ENCODE assay signal across 13 mouse cellular contexts in the genomic region with DNA sequence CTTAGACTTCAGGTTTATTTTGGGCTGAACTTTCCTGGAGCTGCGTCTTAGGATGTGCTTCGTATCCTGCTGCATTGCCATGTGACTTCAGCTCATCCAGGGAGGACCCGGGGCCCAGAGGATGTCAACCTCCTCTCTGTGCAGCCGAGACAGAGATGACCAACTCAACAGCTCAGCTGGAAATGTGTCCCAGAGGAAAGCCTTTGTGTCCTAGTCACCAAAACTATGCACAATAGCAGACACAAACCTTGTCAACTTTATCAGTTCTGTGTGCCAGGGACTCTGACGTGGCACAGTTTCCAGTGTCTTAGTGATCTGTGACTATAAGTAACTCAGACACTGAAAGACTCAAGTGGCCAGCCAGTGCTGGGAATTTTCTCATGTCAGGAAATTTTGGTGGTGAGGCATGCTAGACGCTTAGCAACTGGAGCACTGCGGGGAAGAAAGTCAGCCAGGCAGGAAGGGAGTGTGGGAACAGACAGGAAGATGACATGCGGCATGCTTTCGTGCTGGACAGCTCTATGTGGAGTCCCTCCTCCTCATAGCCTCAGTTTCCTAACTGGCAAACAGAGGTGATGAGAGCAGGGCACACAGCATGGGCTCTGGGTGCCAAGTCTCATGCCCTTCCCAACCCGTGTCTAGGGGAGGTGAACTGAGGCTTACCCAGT.
A peak's percentile ranks its signal among the peaks of the same experiment; 100 is the strongest.
DNase-seq lines count a peak whose midpoint lies in the region; ATAC-seq and TF ChIP-seq lines count a peak whose summit lies in the region.
"Had no signal": no experiment of that assay in that cellular context is flagged by ENCODE, and none has a peak within 500 bp of the region (broad histone marks: within the 10 kb centered on the region; RNA-seq: fewer than 3 reads in every experiment).

No protein-coding gene starts in this region.

- no peaks in the 10 kb centered on the region for H3K79me2 ChIP-seq in heart, adult 2 months (replicated peaks; ENCODE audit: control insufficient read depth, insufficient read depth, low read length)

- H3K9ac ChIP-seq in heart, adult 2 months (ENCODE audit: low read depth, low read length) = no peak overlapping the region
- H3K9ac ChIP-seq in heart, embryonic 16.5 days (ENCODE audit: low read length) = no peak overlapping the region
- H3K9ac ChIP-seq in forebrain, embryonic 12.5 days = no peak overlapping the region
- H3K9ac ChIP-seq: forebrain, embryonic 13.5 days had no signal

- no peaks in the 10 kb centered on the region; the same call in 1 of the 2 replicates for H3K36me3 ChIP-seq in heart, adult 2 months (ENCODE audit: control insufficient read depth, insufficient read depth, low read length)
- H3K36me3 ChIP-seq in heart, embryonic 10.5 days = no peaks in the 10 kb centered on the region
- H3K36me3 ChIP-seq in heart, embryonic 16.5 days (ENCODE audit: control insufficient read depth, insufficient read depth) = no peaks in the 10 kb centered on the region
- no peaks in the 10 kb centered on the region for H3K36me3 ChIP-seq in thymus, adult 2 months (ENCODE audit: control insufficient read depth, insufficient read depth, low read length)
- no peaks in the 10 kb centered on the region for H3K36me3 ChIP-seq in forebrain, embryonic 12.5 days (replicated peaks)

- no peak overlapping the region for H3K4me2 ChIP-seq in heart, embryonic 16.5 days (ENCODE audit: low read depth, low read length)
- H3K4me2 ChIP-seq in forebrain, embryonic 12.5 days = no peak overlapping the region
- H3K4me2 ChIP-seq: forebrain, embryonic 13.5 days had no signal

- 0 out of 2 replicates have a peak, but pooled peaks have one; percentile 18 for TF ChIP-seq EP300 in heart, adult 2 months (IDR thresholded peaks at IDR 0.05; ENCODE audit: insufficient read depth, low read depth, low read length)

- peaks cover 15% of the 10 kb centered on the region for H3K4me1 ChIP-seq in heart, adult 2 months (ENCODE audit: control insufficient read depth, insufficient read depth, low read length)
- peaks cover 11% of the 10 kb centered on the region for H3K4me1 ChIP-seq in heart, embryonic 10.5 days
- peaks cover 7% of the 10 kb centered on the region; the same call in 1 of the 2 replicates for H3K4me1 ChIP-seq in heart, embryonic 16.5 days (ENCODE audit: control insufficient read depth, insufficient read depth, low read length)
- no peaks in the 10 kb centered on the region for H3K4me1 ChIP-seq in thymus, adult 2 months (replicated peaks; ENCODE audit: control insufficient read depth, insufficient read depth, low read length)
- H3K4me1 ChIP-seq in forebrain, embryonic 12.5 days = no peaks in the 10 kb centered on the region
- H3K4me1 ChIP-seq: forebrain, embryonic 13.5 days had no signal

- no peak for TF ChIP-seq CTCF in heart, adult 2 months (IDR thresholded peaks at IDR 0.05)
- TF ChIP-seq CTCF in thymus, adult 2 months (IDR thresholded peaks at IDR 0.05; ENCODE audit: borderline replicate concordance, control insufficient read depth, extremely low read depth, insufficient read depth, low read length, poor library complexity) = no peak

- H3K4me3 ChIP-seq in heart, adult 2 months = no peak overlapping the region
- H3K4me3 ChIP-seq in heart, embryonic 10.5 days = no peak overlapping the region
- H3K4me3 ChIP-seq in heart, embryonic 16.5 days (ENCODE audit: low read length) = no peak overlapping the region
- no peak overlapping the region for H3K4me3 ChIP-seq in thymus, adult 2 months (ENCODE audit: control insufficient read depth, insufficient read depth, low read length)
- H3K4me3 ChIP-seq in forebrain, embryonic 12.5 days (replicated peaks) = no peak overlapping the region
- H3K4me3 ChIP-seq: forebrain, embryonic 13.5 days had no signal

- H3K9me3 ChIP-seq in heart, embryonic 10.5 days = no peaks in the 10 kb centered on the region
- no peaks in the 10 kb centered on the region for H3K9me3 ChIP-seq in heart, embryonic 16.5 days (replicated peaks; ENCODE audit: control insufficient read depth, low read length)
- no peaks in the 10 kb centered on the region for H3K9me3 ChIP-seq in forebrain, embryonic 12.5 days

- intact Hi-C loops in heart, adult 2 months (cut with DNase I) = no loop called here

- H3K27ac ChIP-seq in heart, adult 2 months = peak overlapping the region; percentile 75
- H3K27ac ChIP-seq in heart, embryonic 10.5 days = no peak overlapping the region
- peak overlapping the region; percentile 7; the same call in 1 of the 2 replicates for H3K27ac ChIP-seq in heart, embryonic 16.5 days (ENCODE audit: low read length)
- no peak overlapping the region for H3K27ac ChIP-seq in thymus, adult 2 months (ENCODE audit: control insufficient read depth, insufficient read depth, low read length)
- no peak overlapping the region for H3K27ac ChIP-seq in forebrain, embryonic 12.5 days
- H3K27ac ChIP-seq: forebrain, embryonic 13.5 days; macrophage had no signal

- DNase-seq in heart, adult 2 months = peak in 1 of 2 experiments; percentile 47
- no peak for DNase-seq in heart, embryonic 10.5 days (ENCODE audit: low spot score)
- DNase-seq in adrenal gland, postnatal 14 days = peak; percentile 40
- DNase-seq in kidney, postnatal 4 days = peak; percentile 21 to 42
- DNase-seq in thymus, adult 2 months = no peak
- DNase-seq in layer of hippocampus, postnatal 25 days (ENCODE audit: extremely low spot score in 1 of 2, low spot score in 1 of 2) = no peak
- DNase-seq: left cerebral cortex, postnatal 4 days; thymus, postnatal 36 days had no signal

- H3K27me3 ChIP-seq in heart, adult 2 months (ENCODE audit: control insufficient read depth, insufficient read depth, low read length) = no peaks in the 10 kb centered on the region
- no peaks in the 10 kb centered on the region for H3K27me3 ChIP-seq in heart, embryonic 10.5 days (ENCODE audit: insufficient read depth, poor library complexity, severe bottlenecking)
- H3K27me3 ChIP-seq in heart, embryonic 16.5 days (ENCODE audit: control insufficient read depth, insufficient read depth, low read length) = no peaks in the 10 kb centered on the region
- H3K27me3 ChIP-seq in thymus, adult 2 months (ENCODE audit: control insufficient read depth, insufficient read depth, low read length) = no peaks in the 10 kb centered on the region
- H3K27me3 ChIP-seq in forebrain, embryonic 12.5 days = no peaks in the 10 kb centered on the region
- H3K27me3 ChIP-seq: forebrain, embryonic 13.5 days; Patski had no signal

- no peak for TF ChIP-seq POLR2A in heart, adult 2 months (IDR thresholded peaks at IDR 0.05; ENCODE audit: insufficient read depth, low read depth, low read length)
- TF ChIP-seq POLR2A in thymus, adult 2 months (IDR thresholded peaks at IDR 0.05; ENCODE audit: control insufficient read depth, extremely low read depth, insufficient read depth, low read length, poor library complexity) = no peak

- WGBS in heart, adult 2 months = 28% methylated on average over 10 of the region's 10 CpGs
- WGBS in heart, embryonic 10.5 days = 49% methylated on average over 10 of the region's 10 CpGs
- WGBS in heart, embryonic 16.5 days = 29% methylated on average over 10 of the region's 10 CpGs
- 81% methylated on average over 10 of the region's 10 CpGs for WGBS in thymus, adult 2 months
- 78% methylated on average over 10 of the region's 10 CpGs for WGBS in forebrain, embryonic 12.5 days

- no peak for ATAC-seq in heart, embryonic 16.5 days (replicated peaks; ENCODE audit: extremely low read depth, insufficient read depth, low FRiP score)
- no peak for ATAC-seq in forebrain, embryonic 12.5 days (ENCODE audit: low FRiP score)
- ATAC-seq: forebrain, embryonic 13.5 days; Patski had no signal

Comparison
In these comparisons a context has a peak if more than half of its experiments do, and no peak if none do; other contexts are left out.
1. H3K27ac ChIP-seq: peak in heart, adult 2 months (single experiment) and heart, embryonic 16.5 days (single experiment); none in heart, embryonic 10.5 days (single experiment), thymus, adult 2 months (single experiment) and forebrain, embryonic 12.5 days (single experiment).
2. DNase-seq: peak in adrenal gland, postnatal 14 days (single experiment) and kidney, postnatal 4 days (2 of 2); none in heart, embryonic 10.5 days (single experiment), thymus, adult 2 months (single experiment) and layer of hippocampus, postnatal 25 days (0 of 2).